ENCODE assay signal across 26 mouse cellular contexts in genomic region chr2:68361701-68362100, GRCm38 (mm10).
DNase-seq lines count a peak whose midpoint lies in the region; ATAC-seq lines count a peak whose summit lies in the region.
"Had no signal": no experiment of that assay in that cellular context is flagged by ENCODE, and none has a peak within 500 bp of the region (broad histone marks: within the 10 kb centered on the region; RNA-seq: fewer than 3 reads in every experiment).

No protein-coding gene starts in this region.

- peak overlapping the region; percentile 51 to 55 for H3K27ac ChIP-seq in heart, embryonic 14.5 days (replicated peaks in 1 of 2; ENCODE audit: control insufficient read depth in 1 of 2, insufficient read depth in 1 of 2, low read depth in 2 of 2, low read length in 2 of 2)
- peak overlapping the region; percentile 61; the same call in 1 of the 2 replicates for H3K27ac ChIP-seq in midbrain, embryonic 10.5 days (replicated peaks)
- H3K27ac ChIP-seq in midbrain, embryonic 13.5 days = no peak overlapping the region
- H3K27ac ChIP-seq in hindbrain, embryonic 16.5 days (ENCODE audit: low read depth, low read length) = no peak overlapping the region
- H3K27ac ChIP-seq in kidney, embryonic 14.5 days (ENCODE audit: low read depth, low read length) = no peak overlapping the region
- H3K27ac ChIP-seq: embryonic facial prominence, embryonic 15.5 days; intestine, embryonic 15.5 days; layer of hippocampus, adult 2 months; limb, embryonic 13.5 days; liver, embryonic 13.5 days had no signal

- 33% methylated on average over 5 of the region's 5 CpGs for WGBS in heart, embryonic 14.5 days
- 60% methylated on average over 5 of the region's 5 CpGs for WGBS in midbrain, embryonic 10.5 days
- WGBS in midbrain, embryonic 13.5 days = 59% methylated on average over 5 of the region's 5 CpGs
- WGBS in hindbrain, embryonic 16.5 days = 32% methylated on average over 5 of the region's 5 CpGs
- 53% methylated on average over 5 of the region's 5 CpGs for WGBS in kidney, embryonic 14.5 days

- ATAC-seq in frontal cortex, adult (ENCODE audit: low TSS enrichment) = peak; percentile 91
- no peak for ATAC-seq in heart, embryonic 14.5 days (ENCODE audit: insufficient number of reproducible peaks, insufficient read depth, low FRiP score, low read depth)
- ATAC-seq in midbrain, embryonic 13.5 days = no peak
- peak; percentile 14; the same call in 1 of the 2 replicates for ATAC-seq in hindbrain, embryonic 16.5 days
- ATAC-seq in kidney, embryonic 14.5 days (ENCODE audit: low FRiP score, low TSS enrichment) = no peak
- ATAC-seq: CD4-positive, CD25-positive, alpha-beta regulatory T cell, adult 4 months; forebrain, embryonic 16.5 days; intestine, embryonic 15.5 days had no signal

- H3K4me1 ChIP-seq in heart, embryonic 14.5 days (ENCODE audit: control insufficient read depth in 2 of 2, insufficient read depth in 2 of 2, low read length in 2 of 2) = peaks cover 21 to 42% of the 10 kb centered on the region in 2 experiments
- peaks cover 52% of the 10 kb centered on the region for H3K4me1 ChIP-seq in midbrain, embryonic 10.5 days
- peaks cover 49% of the 10 kb centered on the region for H3K4me1 ChIP-seq in midbrain, embryonic 13.5 days (replicated peaks)
- peaks cover 19% of the 10 kb centered on the region for H3K4me1 ChIP-seq in hindbrain, embryonic 16.5 days (ENCODE audit: control insufficient read depth, insufficient read depth, low read depth, low read length)
- H3K4me1 ChIP-seq in kidney, embryonic 14.5 days (ENCODE audit: control insufficient read depth, insufficient read depth, low read length) = peaks cover 8% of the 10 kb centered on the region; the same call in 1 of the 2 replicates
- H3K4me1 ChIP-seq: embryonic facial prominence, embryonic 15.5 days; intestine, embryonic 15.5 days had no signal

- no peaks in the 10 kb centered on the region for H3K9me3 ChIP-seq in heart, embryonic 14.5 days (ENCODE audit: control insufficient read depth, low read length)
- no peaks in the 10 kb centered on the region for H3K9me3 ChIP-seq in midbrain, embryonic 10.5 days (replicated peaks)
- H3K9me3 ChIP-seq in midbrain, embryonic 13.5 days = no peaks in the 10 kb centered on the region
- no peaks in the 10 kb centered on the region for H3K9me3 ChIP-seq in hindbrain, embryonic 16.5 days (ENCODE audit: control insufficient read depth, low read length)
- no peaks in the 10 kb centered on the region for H3K9me3 ChIP-seq in kidney, embryonic 14.5 days (ENCODE audit: control insufficient read depth, low read length)
- H3K9me3 ChIP-seq: embryonic facial prominence, embryonic 15.5 days; intestine, embryonic 15.5 days; limb, embryonic 13.5 days; liver, embryonic 13.5 days; midbrain, embryonic 12.5 days had no signal

- H3K4me2 ChIP-seq in heart, embryonic 14.5 days (ENCODE audit: low read length) = no peak overlapping the region
- no peak overlapping the region for H3K4me2 ChIP-seq in midbrain, embryonic 13.5 days (replicated peaks)
- H3K4me2 ChIP-seq in hindbrain, embryonic 16.5 days (ENCODE audit: low read length) = no peak overlapping the region
- H3K4me2 ChIP-seq in kidney, embryonic 14.5 days (replicated peaks; ENCODE audit: low read depth, low read length) = no peak overlapping the region
- H3K4me2 ChIP-seq: embryonic facial prominence, embryonic 15.5 days; intestine, embryonic 15.5 days; limb, embryonic 13.5 days; liver, embryonic 13.5 days; midbrain, embryonic 12.5 days had no signal

- H3K4me3 ChIP-seq in heart, embryonic 14.5 days (ENCODE audit: control insufficient read depth in 1 of 2, insufficient read depth in 1 of 2, low read depth in 1 of 2, low read length in 2 of 2) = no peak overlapping the region
- H3K4me3 ChIP-seq in midbrain, embryonic 10.5 days = no peak overlapping the region
- no peak overlapping the region for H3K4me3 ChIP-seq in midbrain, embryonic 13.5 days (replicated peaks)
- H3K4me3 ChIP-seq in hindbrain, embryonic 16.5 days (ENCODE audit: low read length) = no peak overlapping the region
- H3K4me3 ChIP-seq in kidney, embryonic 14.5 days (ENCODE audit: low read length) = no peak overlapping the region
- H3K4me3 ChIP-seq: embryonic facial prominence, embryonic 15.5 days; intestine, embryonic 15.5 days; layer of hippocampus, adult 2 months; limb, embryonic 13.5 days; liver, embryonic 13.5 days; midbrain, embryonic 12.5 days had no signal

- intact Hi-C loops in heart, postnatal 14 days (cut with DNase I) = loop anchor here (5.0 kb wide), 2 partner anchors 201 to 396 kb away; no protein-coding TSS in a partner anchor

- peaks cover 54% of the 10 kb centered on the region for H3K36me3 ChIP-seq in heart, embryonic 14.5 days (ENCODE audit: control insufficient read depth, insufficient read depth, low read length)
- H3K36me3 ChIP-seq in midbrain, embryonic 10.5 days = peaks cover 24% of the 10 kb centered on the region
- peaks cover 10% of the 10 kb centered on the region for H3K36me3 ChIP-seq in midbrain, embryonic 13.5 days
- H3K36me3 ChIP-seq in hindbrain, embryonic 16.5 days (ENCODE audit: control insufficient read depth, insufficient read depth, low read length) = no peaks in the 10 kb centered on the region
- H3K36me3 ChIP-seq in kidney, embryonic 14.5 days (ENCODE audit: control insufficient read depth, insufficient read depth, low read length) = peaks cover 17% of the 10 kb centered on the region
- H3K36me3 ChIP-seq: liver, embryonic 13.5 days had no signal

- DNase-seq in frontal cortex, postnatal 14 days (ENCODE audit: low spot score in 2 of 2) = no peak
- DNase-seq in heart, postnatal 14 days = no peak
- no peak for DNase-seq in midbrain, embryonic 10.5 days (ENCODE audit: low spot score)
- DNase-seq: adrenal gland, postnatal 14 days; cerebellum, adult 9-10 months; gastrocnemius, postnatal 25 days; kidney, adult 8-10 months; kidney, postnatal 14 days; liver, embryonic 13.5 days; lung, adult 2 months; lung, postnatal 14 days; retina, postnatal 1 day; right cerebral cortex, postnatal 4 days; thymus, postnatal 36 days had no signal

- no peaks in the 10 kb centered on the region for H3K27me3 ChIP-seq in heart, embryonic 14.5 days (ENCODE audit: control insufficient read depth, insufficient read depth, low read length)
- H3K27me3 ChIP-seq in midbrain, embryonic 10.5 days (ENCODE audit: low read depth, poor library complexity, severe bottlenecking) = no peaks in the 10 kb centered on the region
- no peaks in the 10 kb centered on the region for H3K27me3 ChIP-seq in midbrain, embryonic 13.5 days
- no peaks in the 10 kb centered on the region for H3K27me3 ChIP-seq in hindbrain, embryonic 16.5 days (replicated peaks; ENCODE audit: control insufficient read depth, insufficient read depth, low read length)
- H3K27me3 ChIP-seq in kidney, embryonic 14.5 days (ENCODE audit: control insufficient read depth, insufficient read depth, low read length) = no peaks in the 10 kb centered on the region
- H3K27me3 ChIP-seq: embryonic facial prominence, embryonic 15.5 days; intestine, embryonic 15.5 days; limb, embryonic 13.5 days; liver, embryonic 13.5 days; midbrain, embryonic 12.5 days had no signal

- H3K9ac ChIP-seq in heart, embryonic 14.5 days (ENCODE audit: low read length) = no peak overlapping the region; the same call in 1 of the 2 replicates
- H3K9ac ChIP-seq in midbrain, embryonic 13.5 days (replicated peaks) = no peak overlapping the region
- no peak overlapping the region for H3K9ac ChIP-seq in hindbrain, embryonic 16.5 days (ENCODE audit: low read depth, low read length)
- H3K9ac ChIP-seq in kidney, embryonic 14.5 days (ENCODE audit: low read depth, low read length) = no peak overlapping the region
- H3K9ac ChIP-seq: embryonic facial prominence, embryonic 15.5 days; intestine, embryonic 15.5 days; limb, embryonic 13.5 days; liver, embryonic 13.5 days; midbrain, embryonic 12.5 days had no signal

Comparison
In these comparisons a context has a peak if more than half of its experiments do, and no peak if none do; other contexts are left out.
1. H3K27ac ChIP-seq: peak in heart, embryonic 14.5 days (2 of 2) and midbrain, embryonic 10.5 days (single experiment); none in midbrain, embryonic 13.5 days (single experiment), hindbrain, embryonic 16.5 days (single experiment) and kidney, embryonic 14.5 days (single experiment).
2. ATAC-seq: peak in frontal cortex, adult (single experiment) and hindbrain, embryonic 16.5 days (single experiment); none in heart, embryonic 14.5 days (single experiment), midbrain, embryonic 13.5 days (single experiment) and kidney, embryonic 14.5 days (single experiment).